Mouse (Mus musculus) left cerebral cortex, postnatal 4 days (tissue): ENCODE measurements at regions not wholly inside any gene's neighbourhood (a gene's known extent, or its start where the extent isn't known, plus 50 kb on each side); places are given as distances from the start of the nearest gene placed in this dataset.
"Not testable (repeated sequence)": the region's sequence is repeated elsewhere in the genome, so short reads cannot be mapped to it uniquely, and the experiment has no call there.

Source experiments
- DNase-seq: peaks from one replicate; pipeline ENCODE4 v3.0.0-alpha.2; 2022
- intact Hi-C: fragments of 180-260 bp; cut with DNase I; formaldehyde crosslinking; loops from one replicate; pipeline ENCODE4 v1.15.1; 2025

GRCm38 (mm10) chr1:47310572-47311075, 418.0 kb upstream of the Slc39a10 start:
- intact Hi-C loops: no loop called here

DNA sequence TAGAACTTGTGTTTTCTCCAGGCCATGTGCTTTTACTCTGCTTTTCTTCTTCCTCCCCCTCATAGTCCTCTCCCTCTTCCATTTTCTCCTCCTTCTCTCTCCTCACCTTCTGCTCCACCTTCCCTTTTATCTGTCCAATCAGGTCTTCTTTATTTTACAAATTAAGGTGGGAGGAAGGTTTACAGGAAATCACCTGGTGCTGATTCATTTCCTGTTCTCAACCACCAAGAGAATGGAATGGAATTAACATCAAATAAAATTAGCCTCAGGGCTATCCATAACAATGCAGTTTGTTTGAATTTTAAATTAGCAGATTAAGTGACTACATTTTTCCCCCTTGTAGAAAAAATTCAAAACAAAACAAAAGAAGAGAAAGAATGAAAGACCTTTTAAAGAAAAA, 414.3 kb upstream of the Slc39a10 start:
- no peak for DNase-seq
- intact Hi-C loops: no loop called here

More at GRCm38 (mm10) chr1:47310572-47311075, 418.0 kb upstream of the Slc39a10 start:
- DNase-seq: no peak

GRCm38 (mm10) chr1:47299311-47299710, 406.7 kb upstream of the Slc39a10 start:
- no peak for DNase-seq
- intact Hi-C loops: no loop called here

DNA sequence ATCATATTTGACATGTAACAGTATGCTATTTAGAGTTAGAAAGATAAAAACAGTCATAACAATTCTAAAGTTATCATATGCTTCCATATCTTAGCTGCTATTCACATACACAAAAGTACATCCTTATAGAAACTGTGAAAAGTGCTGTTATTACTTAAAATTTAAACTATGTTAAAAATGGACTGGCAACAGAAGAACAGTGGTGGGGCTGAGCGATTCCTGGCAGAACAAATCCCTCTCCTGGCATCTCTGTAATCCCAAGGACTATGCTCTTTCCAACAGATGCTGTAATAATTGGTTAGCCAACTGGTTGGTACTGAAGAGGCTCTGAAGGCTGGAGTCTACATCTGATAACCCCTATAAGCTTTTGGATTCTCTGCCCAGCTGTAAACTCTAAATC, 393.0 kb upstream of the Slc39a10 start:
- intact Hi-C loops: no loop called here
- DNase-seq: peak; percentile 10

DNA sequence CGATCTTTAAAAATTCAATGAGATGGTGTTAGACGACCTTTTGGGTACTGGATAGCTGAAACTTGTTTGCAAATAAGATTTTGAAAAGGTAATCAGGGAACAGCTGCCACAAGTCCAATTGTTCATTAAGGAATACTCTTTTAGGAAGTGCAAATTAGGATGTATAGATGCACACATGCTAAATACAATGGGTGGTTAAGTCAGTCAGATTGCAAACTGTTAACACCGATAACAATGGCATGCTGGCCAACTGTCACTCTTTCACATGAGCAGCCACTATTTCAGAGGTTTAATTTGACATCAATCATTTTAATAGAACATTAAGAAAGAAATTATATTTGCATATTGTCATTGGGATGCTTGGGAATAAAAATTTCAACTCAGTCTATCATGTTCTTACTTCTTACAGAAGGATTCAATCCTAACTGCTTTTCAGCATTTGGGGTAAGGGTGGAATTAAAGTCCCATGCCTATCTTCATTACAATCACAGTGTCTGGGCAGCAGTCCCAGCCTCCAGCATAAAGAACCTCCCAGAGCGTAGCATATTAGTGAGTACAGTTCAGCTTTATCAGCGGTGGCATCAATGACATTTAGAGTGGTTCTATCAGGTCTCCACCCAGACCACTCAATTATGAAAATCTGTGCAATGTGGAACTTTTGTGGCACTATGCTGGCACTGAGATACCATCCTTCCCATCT, 385.8 kb upstream of the Slc39a10 start:
- peak; percentile 59 for DNase-seq
- intact Hi-C loops: no loop called here

DNA sequence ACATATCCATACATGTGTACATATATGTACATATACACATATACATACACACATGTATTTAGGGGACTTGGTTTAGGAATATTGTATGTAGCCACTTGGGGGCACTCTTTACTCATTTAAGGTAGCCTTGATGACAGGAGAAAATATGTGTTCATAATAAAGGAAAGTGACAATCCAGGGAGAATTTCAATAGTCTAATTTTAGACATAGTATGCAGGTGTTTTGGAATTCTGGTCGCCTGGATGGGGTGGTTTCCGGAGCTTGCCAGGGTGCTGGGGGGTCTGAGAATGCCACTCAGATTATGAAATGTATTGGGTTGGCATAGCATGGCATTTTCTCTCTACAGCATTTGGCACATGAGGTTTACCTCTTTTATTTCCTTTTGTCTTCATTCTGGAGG, 385.2 kb upstream of the Slc39a10 start:
- peak; percentile 36 for DNase-seq
- intact Hi-C loops: no loop called here

GRCm38 (mm10) chr1:47272131-47272530, 379.5 kb upstream of the Slc39a10 start:
- intact Hi-C loops: no loop called here
- no peak for DNase-seq

GRCm38 (mm10) chr1:47263611-47264010, 371.0 kb upstream of the Slc39a10 start:
- intact Hi-C loops: loop anchor here (10.0 kb wide), 1 partner anchor 409 kb away; no protein-coding TSS in a partner anchor

GRCm38 (mm10) chr1:47261505-47262130, 369.0 kb upstream of the Slc39a10 start:
- DNase-seq: no peak
- intact Hi-C loops: loop anchor here (10.0 kb wide), 1 partner anchor 407 kb away; no protein-coding TSS in a partner anchor

More at GRCm38 (mm10) chr1:47263611-47264010, 371.0 kb upstream of the Slc39a10 start:
- no peak for DNase-seq

DNA sequence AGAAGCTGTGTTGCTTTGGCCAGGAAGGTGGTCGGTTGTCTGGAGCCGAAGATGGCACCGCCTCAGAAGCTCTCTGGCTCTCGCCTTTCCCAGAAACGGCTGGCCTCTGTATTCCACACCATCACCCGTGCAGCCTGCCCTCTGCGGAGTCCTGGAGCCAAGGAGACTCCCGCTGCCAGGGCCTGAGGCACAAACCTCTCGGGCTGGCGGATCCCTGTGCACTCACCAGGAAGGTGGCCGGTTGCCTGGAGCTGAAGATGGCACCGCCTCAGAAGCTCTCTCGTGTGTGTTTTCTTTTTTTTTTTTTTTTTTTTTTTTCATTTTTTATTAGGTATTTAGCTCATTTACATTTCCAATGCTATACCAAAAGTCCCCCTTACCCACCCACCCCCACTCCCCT, 358.1 kb upstream of the Slc39a10 start:
- peak; percentile 1 for DNase-seq
- intact Hi-C loops: not testable (repeated sequence)

GRCm38 (mm10) chr1:47217088-47217487, 324.4 kb upstream of the Slc39a10 start:
- no peak for DNase-seq
- intact Hi-C loops: no loop called here

DNA sequence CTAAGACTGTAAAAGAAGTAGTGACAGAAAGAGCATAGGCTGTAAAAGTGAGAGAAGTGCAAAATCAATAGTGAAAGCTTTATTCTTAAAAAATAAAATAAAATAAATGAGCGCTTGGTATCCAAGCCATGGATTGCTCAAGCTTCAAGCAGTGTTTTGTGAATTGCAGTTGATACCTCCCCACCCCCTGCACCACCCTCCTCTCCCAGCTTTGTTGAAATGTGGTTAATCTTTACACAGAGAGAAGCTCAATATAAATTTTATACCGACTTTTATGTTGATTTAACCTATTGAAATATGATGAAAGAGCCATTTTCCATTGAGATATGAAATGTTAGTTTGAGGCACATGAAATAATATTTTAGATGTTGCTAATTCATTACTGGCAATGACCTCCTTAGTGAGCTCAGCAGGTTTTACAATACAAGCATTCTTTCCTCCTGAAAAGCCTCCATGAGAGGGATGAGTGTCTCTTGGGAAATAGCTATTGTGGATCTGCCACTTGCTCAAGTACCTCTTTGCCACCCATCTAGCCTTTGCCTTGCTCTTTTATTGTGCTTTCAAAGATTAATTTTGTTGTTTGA, 323.9 kb upstream of the Slc39a10 start:
- DNase-seq: no peak
- intact Hi-C loops: no loop called here

DNA sequence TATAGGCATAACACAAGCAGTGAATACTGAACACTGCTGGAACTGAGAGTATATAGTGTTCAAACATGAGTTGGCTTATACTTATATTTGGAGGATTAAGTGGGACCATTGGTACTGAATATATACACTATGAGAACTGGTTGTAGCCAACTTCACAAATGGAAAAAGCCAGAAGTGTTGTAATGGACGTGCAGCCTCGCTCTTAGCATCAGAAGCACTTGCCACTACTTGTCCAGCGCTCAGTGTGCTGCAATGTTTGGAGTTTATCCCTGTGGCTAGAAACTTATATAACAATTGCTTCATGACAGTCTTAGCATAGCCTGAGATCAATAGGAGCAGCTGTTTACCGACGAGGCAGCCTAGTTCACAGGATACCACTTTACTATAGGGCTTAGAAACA, 320.8 kb upstream of the Slc39a10 start:
- intact Hi-C loops: no loop called here
- DNase-seq: no peak

GRCm38 (mm10) chr1:47193001-47193400, 300.3 kb upstream of the Slc39a10 start:
- no peak for DNase-seq
- intact Hi-C loops: no loop called here

- DNase-seq: no peak
- intact Hi-C loops: no loop called here
Observed at GRCm38 (mm10) chr1:47164417-47164816, 271.8 kb upstream of the Slc39a10 start.

DNA sequence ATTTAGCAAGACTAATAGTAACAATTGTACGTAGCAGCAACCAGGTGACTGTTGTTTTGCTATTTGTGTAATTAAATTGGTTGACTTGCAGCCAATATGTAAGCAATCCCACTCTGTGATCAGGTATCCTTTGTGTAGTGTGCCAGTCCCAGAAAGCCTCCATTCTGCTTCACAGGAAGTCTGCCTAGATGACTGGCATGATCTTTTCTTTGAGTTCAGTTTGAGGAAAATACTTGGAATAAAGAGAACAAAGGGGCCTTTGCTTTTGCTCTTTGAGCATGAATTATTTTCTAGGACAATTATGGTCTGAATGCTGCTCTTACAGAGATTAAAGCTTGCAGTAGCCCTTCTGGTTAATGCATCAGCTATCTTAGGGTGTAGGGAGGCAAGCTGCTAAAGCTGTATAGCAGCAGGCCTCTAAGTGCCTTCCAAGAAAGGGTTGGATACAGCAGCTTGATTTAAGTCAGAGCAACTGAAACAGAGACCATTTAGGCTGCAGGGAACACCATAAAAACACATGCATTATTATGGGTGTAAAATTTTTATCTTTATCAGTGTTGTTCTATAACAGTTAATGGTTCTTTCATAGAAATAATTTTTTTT, 271.3 kb upstream of the Slc39a10 start:
- intact Hi-C loops: no loop called here
- no peak for DNase-seq

DNA sequence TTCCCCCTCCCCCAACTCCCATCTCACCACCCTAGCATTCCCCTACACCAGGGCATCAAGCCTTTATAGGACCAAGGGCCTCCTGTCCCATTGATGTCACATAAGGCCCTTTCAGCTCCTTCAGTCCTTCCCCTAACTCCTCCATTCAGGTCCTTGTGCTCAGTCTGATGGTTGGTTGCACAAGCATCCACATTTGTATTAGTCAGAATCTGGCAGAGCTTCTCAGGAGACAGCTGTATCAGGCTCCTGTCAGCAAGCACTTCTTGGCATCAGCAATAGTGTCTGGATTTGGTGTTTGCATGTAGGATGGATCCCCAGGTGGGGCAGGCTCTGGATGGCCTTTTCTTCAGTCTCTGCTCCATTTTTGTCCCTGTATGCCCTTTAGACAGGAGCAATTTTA, 237.4 kb upstream of the Slc39a10 start:
- intact Hi-C loops: not testable (repeated sequence)

GRCm38 (mm10) chr1:47119636-47120035, 227.0 kb upstream of the Slc39a10 start:
- peak; percentile 8 for DNase-seq
- intact Hi-C loops: no loop called here

More for the DNA sequence above, 237.4 kb upstream of the Slc39a10 start:
- DNase-seq: peak; percentile 2

DNA sequence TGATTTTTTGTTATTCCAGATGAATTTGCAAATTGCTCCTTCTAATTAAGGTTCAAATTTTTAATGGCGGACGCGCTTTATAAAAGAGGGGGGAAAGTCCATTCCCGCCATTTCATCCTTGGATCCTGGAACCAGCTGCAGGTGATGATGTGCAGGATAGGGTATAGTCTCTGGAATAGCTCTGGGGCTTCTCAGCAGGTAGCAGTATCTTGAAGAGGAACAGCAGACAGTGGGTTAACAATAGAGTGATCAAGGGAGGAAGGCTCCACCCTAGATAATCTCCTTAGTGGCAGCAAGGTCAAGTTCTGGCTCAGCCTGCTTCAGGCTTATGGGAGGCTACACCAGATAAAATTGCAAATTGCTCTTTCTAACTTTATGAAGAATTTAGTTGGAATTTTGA, 224.0 kb upstream of the Slc39a10 start:
- intact Hi-C loops, DNase-seq: not testable (repeated sequence)

- DNase-seq: no peak
- intact Hi-C loops: no loop called here
Observed at GRCm38 (mm10) chr1:47112494-47112893, 219.8 kb upstream of the Slc39a10 start.

GRCm38 (mm10) chr1:47104055-47104454, 211.4 kb upstream of the Slc39a10 start:
- intact Hi-C loops: no loop called here
- no peak for DNase-seq
